9 mouse cellular contexts compared by ENCODE assay signal in genomic region chr6:93223610-93224550, GRCm38 (mm10).
DNase-seq lines count a peak whose midpoint lies in the region; ATAC-seq and TF ChIP-seq lines count a peak whose summit lies in the region.
"Had no signal": no experiment of that assay in that cellular context is flagged by ENCODE, and none has a peak within 500 bp of the region (broad histone marks: within the 10 kb centered on the region; RNA-seq: fewer than 3 reads in every experiment).

No protein-coding gene starts in this region.

- no peak for TF ChIP-seq POLR2A in heart, adult 2 months (IDR thresholded peaks at IDR 0.05; ENCODE audit: insufficient read depth, low read depth, low read length)

- H3K27ac ChIP-seq in heart, postnatal 0 days (ENCODE audit: low read depth) = 0 out of 2 replicates have a peak overlapping the region, but pooled peaks have one; percentile 25
- no peak overlapping the region for H3K27ac ChIP-seq in heart, adult 2 months
- 0 out of 2 replicates have a peak overlapping the region, but pooled peaks have one; percentile 12 for H3K27ac ChIP-seq in forebrain, embryonic 15.5 days (replicated peaks)
- H3K27ac ChIP-seq in limb, embryonic 13.5 days = no peak overlapping the region; the same call in 1 of the 2 replicates
- peak overlapping the region; percentile 4; the same call in 1 of the 2 replicates for H3K27ac ChIP-seq in neural tube, embryonic 15.5 days (replicated peaks)

- no peaks in the 10 kb centered on the region for H3K27me3 ChIP-seq in heart, postnatal 0 days (ENCODE audit: control insufficient read depth, insufficient read depth, low read length)
- no peaks in the 10 kb centered on the region for H3K27me3 ChIP-seq in heart, adult 2 months (ENCODE audit: control insufficient read depth, insufficient read depth, low read length)
- H3K27me3 ChIP-seq in forebrain, embryonic 15.5 days = no peaks in the 10 kb centered on the region
- no peaks in the 10 kb centered on the region for H3K27me3 ChIP-seq in limb, embryonic 13.5 days
- H3K27me3 ChIP-seq in neural tube, embryonic 15.5 days (replicated peaks) = no peaks in the 10 kb centered on the region
- H3K27me3 ChIP-seq: CH12.LX had no signal

- intact Hi-C loops in heart, adult 2 months (cut with DNase I) = no loop called here

- no peaks in the 10 kb centered on the region for H3K79me2 ChIP-seq in heart, adult 2 months (replicated peaks; ENCODE audit: control insufficient read depth, insufficient read depth, low read length)

- 0 out of 2 replicates have a peak, but pooled peaks cover 7% of the 10 kb centered on the region for H3K4me1 ChIP-seq in heart, postnatal 0 days (ENCODE audit: control insufficient read depth, insufficient read depth)
- no peaks in the 10 kb centered on the region for H3K4me1 ChIP-seq in heart, adult 2 months (ENCODE audit: control insufficient read depth, insufficient read depth, low read length)
- H3K4me1 ChIP-seq in forebrain, embryonic 15.5 days = peaks cover 10% of the 10 kb centered on the region
- peaks cover 12% of the 10 kb centered on the region for H3K4me1 ChIP-seq in limb, embryonic 13.5 days
- peaks cover 7% of the 10 kb centered on the region; the same call in 1 of the 2 replicates for H3K4me1 ChIP-seq in neural tube, embryonic 15.5 days

- no peak overlapping the region for H3K4me3 ChIP-seq in heart, postnatal 0 days (ENCODE audit: low read depth, low read length)
- no peak overlapping the region for H3K4me3 ChIP-seq in heart, adult 2 months
- H3K4me3 ChIP-seq in forebrain, embryonic 15.5 days = no peak overlapping the region
- H3K4me3 ChIP-seq in limb, embryonic 13.5 days = no peak overlapping the region
- no peak overlapping the region for H3K4me3 ChIP-seq in neural tube, embryonic 15.5 days (replicated peaks)

- TF ChIP-seq EP300 in heart, postnatal 0 days (IDR thresholded peaks at IDR 0.05; ENCODE audit: low read depth) = no peak
- TF ChIP-seq EP300 in heart, adult 2 months (IDR thresholded peaks at IDR 0.05; ENCODE audit: insufficient read depth, low read depth, low read length) = no peak

- 53% methylated on average over 8 of the region's 8 CpGs for WGBS in heart, postnatal 0 days
- 72% methylated on average over 8 of the region's 8 CpGs for WGBS in heart, adult 2 months
- 16% methylated on average over 8 of the region's 8 CpGs for WGBS in forebrain, embryonic 15.5 days
- WGBS in limb, embryonic 13.5 days = 49% methylated on average over 8 of the region's 8 CpGs
- WGBS in neural tube, embryonic 15.5 days = 25% methylated on average over 8 of the region's 8 CpGs

- ATAC-seq in heart, postnatal 0 days (ENCODE audit: insufficient read depth, low read depth) = no peak
- ATAC-seq in forebrain, embryonic 15.5 days (replicated peaks) = peak; percentile 80
- ATAC-seq in limb, embryonic 13.5 days (ENCODE audit: low FRiP score, low read depth) = peak; percentile 66; the same call in 1 of the 2 replicates
- peak; percentile 88 for ATAC-seq in neural tube, embryonic 15.5 days (ENCODE audit: low FRiP score)

- H3K9ac ChIP-seq in heart, postnatal 0 days (replicated peaks; ENCODE audit: low read depth, low read length) = no peak overlapping the region
- H3K9ac ChIP-seq in heart, adult 2 months (ENCODE audit: low read depth, low read length) = no peak overlapping the region
- no peak overlapping the region for H3K9ac ChIP-seq in forebrain, embryonic 15.5 days (replicated peaks)
- no peak overlapping the region for H3K9ac ChIP-seq in limb, embryonic 13.5 days
- no peak overlapping the region for H3K9ac ChIP-seq in neural tube, embryonic 15.5 days (replicated peaks)

- no peak overlapping the region for H3K4me2 ChIP-seq in heart, postnatal 0 days (ENCODE audit: low read depth, low read length)
- H3K4me2 ChIP-seq in forebrain, embryonic 15.5 days (replicated peaks) = no peak overlapping the region
- no peak overlapping the region for H3K4me2 ChIP-seq in limb, embryonic 13.5 days (replicated peaks)
- no peak overlapping the region for H3K4me2 ChIP-seq in neural tube, embryonic 15.5 days

- no peak for DNase-seq in heart, postnatal 0 days (ENCODE audit: low spot score)
- no peak for DNase-seq in heart, adult 2 months
- no peak for DNase-seq in frontal cortex, postnatal 14 days (ENCODE audit: low spot score in 2 of 2)
- no peak for DNase-seq in right cerebral cortex, postnatal 25 days
- no peak for DNase-seq in gastrocnemius, adult 18-20 months (ENCODE audit: low spot score)

- H3K36me3 ChIP-seq in heart, postnatal 0 days (replicated peaks; ENCODE audit: control insufficient read depth, insufficient read depth, low read length) = no peaks in the 10 kb centered on the region
- H3K36me3 ChIP-seq in heart, adult 2 months (ENCODE audit: control insufficient read depth, insufficient read depth, low read length) = no peaks in the 10 kb centered on the region
- H3K36me3 ChIP-seq in forebrain, embryonic 15.5 days = no peaks in the 10 kb centered on the region
- no peaks in the 10 kb centered on the region for H3K36me3 ChIP-seq in limb, embryonic 13.5 days
- no peaks in the 10 kb centered on the region for H3K36me3 ChIP-seq in neural tube, embryonic 15.5 days

- H3K9me3 ChIP-seq in heart, postnatal 0 days (replicated peaks; ENCODE audit: control insufficient read depth, low read length) = no peaks in the 10 kb centered on the region
- H3K9me3 ChIP-seq in forebrain, embryonic 15.5 days = no peaks in the 10 kb centered on the region
- H3K9me3 ChIP-seq in limb, embryonic 13.5 days = no peaks in the 10 kb centered on the region
- H3K9me3 ChIP-seq in neural tube, embryonic 15.5 days (replicated peaks) = no peaks in the 10 kb centered on the region

- TF ChIP-seq CTCF in heart, postnatal 0 days (IDR thresholded peaks at IDR 0.05; ENCODE audit: low read depth) = no peak
- no peak for TF ChIP-seq CTCF in heart, adult 2 months (IDR thresholded peaks at IDR 0.05)

Comparison
In these comparisons a context has a peak if more than half of its experiments do, and no peak if none do; other contexts are left out.
1. H3K27ac ChIP-seq: peak in heart, postnatal 0 days (single experiment), forebrain, embryonic 15.5 days (single experiment) and neural tube, embryonic 15.5 days (single experiment); none in heart, adult 2 months (single experiment) and limb, embryonic 13.5 days (single experiment).